Mouse (Mus musculus): ENCODE results near the gene Il22ra1. TPM values are rescaled to one million over a fixed set of nuclear protein-coding genes. Genes with fewer than 3 reads are reported as not detected.

Il22ra1 gene
- polyA plus RNA-seq, 1 experiment = not detected

DNA sequence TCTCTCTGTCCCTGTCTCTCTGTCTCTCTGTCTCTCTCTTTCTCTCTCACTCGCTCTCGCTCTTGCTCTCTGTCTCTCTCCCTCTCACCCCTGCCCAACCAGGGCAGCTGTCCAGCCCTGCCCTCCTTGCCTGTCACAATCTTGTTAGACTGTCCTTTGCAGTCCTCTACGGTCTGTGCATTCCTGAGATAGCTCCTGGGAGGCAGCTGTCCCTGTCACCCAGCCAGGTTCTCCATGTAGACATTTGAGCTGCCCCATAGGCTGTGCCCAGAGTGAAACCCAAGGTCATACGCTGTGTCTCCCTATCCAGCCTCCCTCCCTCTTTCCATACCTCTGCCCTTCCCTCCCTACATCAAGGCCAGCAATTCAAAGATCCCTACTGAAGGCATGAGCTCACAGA is 44.7 kb downstream of the Il22ra1 start:
- Histone ChIP-seq H3K4me1 (ENCODE audit: control insufficient read depth, insufficient read depth, insufficient read length, low read length) (peaks cover 6% of the 10 kb centered on the region; the same call in 1 of the 2 replicates), H3K27ac (replicated peaks; ENCODE audit: low read depth, low read length) (no peak overlapping the region), H3K4me3 (ENCODE audit: insufficient read depth, low read depth, low read length) (no peak overlapping the region)

DNA sequence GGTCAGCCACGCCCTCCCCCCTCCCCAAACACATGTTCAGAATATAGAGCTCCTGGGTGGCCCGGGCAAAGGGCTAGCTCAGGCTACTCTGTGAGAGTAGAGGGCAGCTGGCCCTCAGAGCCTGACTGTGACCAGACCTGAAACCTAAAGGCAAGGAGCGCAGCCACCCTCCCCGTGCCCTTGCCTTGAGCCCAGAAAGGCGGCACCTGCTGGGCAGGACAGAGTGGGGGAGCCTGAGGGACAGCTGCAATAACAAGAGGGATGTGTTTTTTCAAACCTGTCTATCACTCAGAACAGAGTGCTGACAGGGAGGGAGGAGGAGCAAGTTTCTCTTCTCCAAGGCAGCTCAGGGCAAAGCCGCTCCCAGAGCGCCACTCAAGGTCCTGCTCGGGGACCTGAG is 46.5 kb downstream of the Il22ra1 start:
- Histone ChIP-seq H3K4me3 (ENCODE audit: insufficient read depth, low read depth, low read length) (no peak overlapping the region), H3K27ac (replicated peaks; ENCODE audit: low read depth, low read length) (no peak overlapping the region), H3K4me1 (ENCODE audit: control insufficient read depth, insufficient read depth, insufficient read length, low read length) (peaks cover 3% of the 10 kb centered on the region; the same call in 1 of the 2 replicates)

DNA sequence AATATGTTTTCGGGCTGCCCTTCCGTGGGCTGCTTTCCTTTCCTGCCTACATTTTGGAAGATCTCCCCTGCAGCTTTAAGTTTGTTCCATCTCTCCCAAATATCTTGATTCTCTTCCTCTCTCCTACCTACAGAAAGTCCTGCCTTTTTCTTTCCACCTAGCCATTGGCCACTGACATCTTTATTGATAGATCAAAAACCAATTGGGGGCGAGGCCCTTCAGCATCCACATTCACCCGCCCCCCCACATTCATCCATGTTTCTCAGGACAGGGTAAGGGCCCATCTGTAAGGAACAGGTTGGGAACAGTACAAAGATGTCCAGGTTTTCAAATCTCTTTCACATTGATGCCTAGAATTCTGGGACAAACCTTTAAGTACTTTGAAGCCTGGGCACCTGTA is 48.9 kb downstream of the Il22ra1 start:
- H3K4me1 ChIP-seq (ENCODE audit: control insufficient read depth, insufficient read depth, insufficient read length, low read length) = no peaks in the 10 kb centered on the region
- H3K27ac ChIP-seq (replicated peaks; ENCODE audit: low read depth, low read length) = no peak overlapping the region
- H3K4me3 ChIP-seq (ENCODE audit: insufficient read depth, low read depth, low read length) = no peak overlapping the region

DNA sequence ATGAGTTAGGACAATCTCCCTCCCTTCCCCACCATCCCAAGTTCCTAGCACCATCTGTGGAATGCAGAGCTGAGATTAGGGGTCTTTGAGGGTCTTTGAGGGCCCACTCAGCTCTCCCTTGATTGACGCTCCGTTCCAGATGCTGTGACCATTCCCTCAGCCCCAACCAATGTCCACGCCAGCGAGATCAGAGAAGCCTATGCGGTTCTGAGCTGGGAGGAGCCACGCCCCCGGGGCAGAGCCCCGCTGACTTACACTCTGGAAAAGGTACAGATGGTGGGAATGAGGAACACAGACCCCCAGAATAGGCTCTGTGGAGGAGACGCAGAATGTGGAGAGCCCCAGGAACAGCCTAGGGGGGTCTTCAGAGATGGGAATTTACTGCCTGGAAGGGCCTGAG is 51.7 kb downstream of the Il22ra1 start:
- Histone ChIP-seq H3K4me1 (ENCODE audit: control insufficient read depth, insufficient read depth, insufficient read length, low read length) (no peaks in the 10 kb centered on the region), H3K4me3 (ENCODE audit: insufficient read depth, low read depth, low read length) (no peak overlapping the region), H3K27ac (replicated peaks; ENCODE audit: low read depth, low read length) (no peak overlapping the region)

DNA sequence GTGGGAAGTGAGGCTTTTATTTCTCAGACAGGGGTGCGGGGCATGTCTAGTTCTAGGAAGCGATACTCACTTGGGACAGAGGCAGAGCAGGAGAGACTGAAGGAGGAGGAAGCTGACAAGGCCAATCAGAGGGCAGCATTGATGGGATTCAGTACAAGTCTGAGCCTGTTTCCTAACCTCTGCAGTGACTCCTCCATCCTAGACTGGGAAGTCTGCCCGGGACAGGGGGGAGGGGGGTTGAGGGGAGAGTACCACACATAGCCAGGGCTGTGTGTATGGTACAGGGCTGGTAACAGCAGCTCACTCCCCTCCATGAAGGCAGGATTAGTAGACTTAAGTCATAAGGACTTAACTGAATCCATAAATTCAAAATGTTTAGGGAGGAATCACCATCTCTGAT is 52.3 kb downstream of the Il22ra1 start:
- no peak overlapping the region for H3K27ac ChIP-seq (replicated peaks; ENCODE audit: low read depth, low read length)

DNA sequence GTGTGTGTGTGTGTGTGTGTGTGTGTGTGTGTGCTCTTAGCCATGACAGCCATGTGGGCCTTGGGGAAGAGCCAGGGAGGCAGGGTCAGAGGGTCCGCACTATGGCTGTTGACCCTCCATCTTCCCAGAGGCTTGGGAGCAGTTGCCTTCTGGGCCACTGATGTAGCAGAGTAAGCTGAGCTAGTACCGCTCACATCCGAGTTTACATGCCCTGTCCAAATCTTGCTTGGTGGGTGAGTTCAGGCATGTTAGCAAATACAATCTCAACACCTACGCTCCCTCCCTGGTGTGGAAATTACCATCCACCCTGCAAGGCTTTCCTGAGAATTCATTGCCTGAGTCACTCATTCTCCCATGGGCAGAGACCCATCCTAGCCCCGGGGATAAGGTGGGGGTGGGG is 53.3 kb downstream of the Il22ra1 start:
- no peak overlapping the region for H3K4me3 ChIP-seq (ENCODE audit: insufficient read depth, low read depth, low read length)
- no peak overlapping the region for H3K27ac ChIP-seq (replicated peaks; ENCODE audit: low read depth, low read length)
- no peaks in the 10 kb centered on the region for H3K4me1 ChIP-seq (ENCODE audit: control insufficient read depth, insufficient read depth, insufficient read length, low read length)

More for the DNA sequence above, 52.3 kb downstream of the Il22ra1 start:
- no peaks in the 10 kb centered on the region for H3K4me1 ChIP-seq (ENCODE audit: control insufficient read depth, insufficient read depth, insufficient read length, low read length)
- H3K4me3 ChIP-seq (ENCODE audit: insufficient read depth, low read depth, low read length) = no peak overlapping the region

DNA sequence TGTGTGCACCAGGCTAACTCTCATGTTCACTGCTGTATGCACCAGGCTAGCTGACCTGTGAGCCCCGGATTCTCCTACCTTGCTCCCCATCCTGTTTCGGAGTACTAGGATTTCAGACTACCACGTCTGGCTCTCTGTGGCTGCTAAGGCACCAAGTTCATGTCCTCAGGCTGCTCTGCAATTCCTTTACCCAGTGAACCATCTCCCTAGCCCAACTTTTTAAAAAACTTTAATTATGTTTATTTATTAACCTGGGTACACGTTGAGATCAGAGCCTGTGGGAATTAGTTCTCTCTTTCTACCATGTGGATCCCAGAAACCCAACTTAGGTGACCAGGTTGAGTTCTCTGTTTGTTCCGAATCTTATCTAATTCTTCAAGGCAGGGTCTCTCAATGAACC is 58.6 kb downstream of the Il22ra1 start:
- Histone ChIP-seq H3K27ac (replicated peaks; ENCODE audit: low read depth, low read length) (no peak overlapping the region), H3K4me1 (ENCODE audit: control insufficient read depth, insufficient read depth, insufficient read length, low read length) (no peaks in the 10 kb centered on the region), H3K4me3 (ENCODE audit: insufficient read depth, low read depth, low read length) (no peak overlapping the region)

DNA sequence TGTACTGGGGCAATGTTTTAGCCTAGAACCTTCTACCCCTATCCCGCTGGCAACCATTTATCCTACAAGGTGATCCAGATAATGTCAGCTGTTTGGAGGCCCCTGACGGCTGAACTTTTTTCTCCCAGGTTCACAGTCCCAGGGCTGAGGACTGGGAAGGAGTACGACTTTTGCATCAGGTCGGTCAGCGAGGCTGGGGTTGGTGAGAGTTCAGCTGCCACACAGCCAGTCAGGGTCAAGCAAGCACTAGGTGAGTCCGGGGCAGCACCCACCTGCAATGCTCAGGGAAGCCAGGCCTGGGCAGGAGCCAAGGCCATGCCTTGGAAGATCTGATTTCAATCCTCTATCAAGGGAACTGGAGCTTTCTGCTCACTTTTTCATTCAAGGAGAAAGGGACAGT is 59.3 kb downstream of the Il22ra1 start:
- Histone ChIP-seq H3K27ac (replicated peaks; ENCODE audit: low read depth, low read length) (no peak overlapping the region), H3K4me3 (ENCODE audit: insufficient read depth, low read depth, low read length) (no peak overlapping the region), H3K4me1 (ENCODE audit: control insufficient read depth, insufficient read depth, insufficient read length, low read length) (no peaks in the 10 kb centered on the region)

DNA sequence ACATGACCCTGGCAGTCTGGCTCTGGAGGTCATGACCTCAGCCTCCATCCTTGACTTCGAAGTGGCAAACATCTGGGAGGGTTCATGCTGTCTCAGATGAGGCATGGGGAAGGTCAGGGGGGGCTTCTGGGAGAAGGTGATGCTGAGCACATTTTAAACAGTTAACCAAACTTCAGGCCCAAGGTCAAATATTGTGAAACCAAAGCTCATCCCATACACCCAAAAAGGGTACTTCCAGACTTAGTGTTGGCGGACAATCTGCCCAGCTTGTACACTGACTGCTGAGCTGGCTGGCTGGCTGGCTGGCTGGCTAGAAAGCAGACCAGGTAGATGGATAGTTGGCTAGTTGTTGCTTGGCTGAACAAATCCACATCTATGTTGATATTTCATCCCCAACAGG is 61.2 kb downstream of the Il22ra1 start:
- H3K4me1 ChIP-seq (ENCODE audit: control insufficient read depth, insufficient read depth, insufficient read length, low read length) = no peaks in the 10 kb centered on the region
- no peak overlapping the region for H3K27ac ChIP-seq (replicated peaks; ENCODE audit: low read depth, low read length)
- no peak overlapping the region for H3K4me3 ChIP-seq (ENCODE audit: insufficient read depth, low read depth, low read length)

DNA sequence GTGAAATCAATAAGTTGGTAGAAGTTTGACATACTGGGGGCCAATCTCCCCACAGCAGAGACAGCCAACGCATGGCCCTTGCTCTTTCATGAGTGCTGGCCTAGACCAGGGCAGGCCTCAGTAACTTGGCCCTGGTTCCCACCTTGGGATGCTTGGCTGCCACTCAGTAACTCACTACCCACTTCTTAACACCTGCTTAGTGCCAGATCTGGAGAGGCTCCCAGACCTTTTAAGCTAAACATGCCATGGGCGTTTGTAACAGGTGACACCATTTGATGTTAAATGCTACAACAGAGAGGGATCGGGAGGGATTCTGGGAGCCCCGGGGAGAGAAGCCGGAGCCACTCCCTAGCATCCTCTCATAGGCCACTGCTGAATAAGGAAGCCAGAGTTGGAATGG is 64.8 kb downstream of the Il22ra1 start:
- Histone ChIP-seq H3K4me3 (ENCODE audit: insufficient read depth, low read depth, low read length) (no peak overlapping the region), H3K4me1 (ENCODE audit: control insufficient read depth, insufficient read depth, insufficient read length, low read length) (no peaks in the 10 kb centered on the region), H3K27ac (replicated peaks; ENCODE audit: low read depth, low read length) (no peak overlapping the region)

DNA sequence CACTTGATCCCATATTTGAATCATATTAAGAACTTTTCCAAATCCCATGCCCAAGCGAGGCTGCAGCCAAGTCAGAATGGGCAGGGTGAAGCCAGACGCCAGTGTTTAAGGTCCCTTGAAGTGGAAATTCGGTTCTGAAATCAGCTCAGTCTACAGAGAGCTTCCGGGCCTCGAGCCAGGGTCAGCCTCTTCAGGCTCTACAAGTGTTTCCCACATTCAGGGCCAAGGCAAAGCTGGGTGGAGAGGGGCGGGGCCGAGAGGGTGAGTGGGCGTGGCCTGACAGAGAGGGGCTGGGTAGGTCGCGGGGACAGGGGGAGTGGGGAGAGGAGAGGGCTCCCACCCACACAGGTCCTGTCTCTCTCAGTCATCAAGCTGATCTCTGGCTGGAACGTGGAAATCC is 70.0 kb downstream of the Il22ra1 start:
- peak overlapping the region; percentile 46; the same call in 1 of the 2 replicates for H3K27ac ChIP-seq (replicated peaks; ENCODE audit: low read depth, low read length)
- no peaks in the 10 kb centered on the region for H3K4me1 ChIP-seq (ENCODE audit: control insufficient read depth, insufficient read depth, insufficient read length, low read length)
- H3K4me3 ChIP-seq (ENCODE audit: insufficient read depth, low read depth, low read length) = peak overlapping the region; percentile 46

DNA sequence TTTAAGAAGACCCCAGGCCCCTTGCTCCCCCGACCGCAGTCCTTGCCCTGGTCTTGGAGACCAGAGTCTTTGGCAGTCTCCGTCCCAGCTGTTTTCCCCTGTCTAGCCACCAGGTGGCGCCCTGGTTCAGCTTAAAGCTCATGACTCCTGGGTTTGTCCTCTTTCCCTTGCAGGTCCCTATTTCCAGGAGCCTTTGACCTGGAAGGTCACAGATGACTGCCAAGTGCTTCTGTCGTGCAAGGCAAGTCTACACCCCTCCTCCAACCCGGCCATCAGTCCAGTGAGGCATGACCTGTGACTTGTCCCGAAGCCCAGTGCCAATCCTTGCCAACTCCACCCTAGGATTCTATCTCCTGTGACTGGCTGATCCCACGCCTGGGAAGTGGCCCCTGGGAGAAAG is 73.6 kb downstream of the Il22ra1 start:
- peak overlapping the region; percentile 50; the same call in 1 of the 2 replicates for H3K27ac ChIP-seq (replicated peaks; ENCODE audit: low read depth, low read length)
- no peaks in the 10 kb centered on the region for H3K4me1 ChIP-seq (ENCODE audit: control insufficient read depth, insufficient read depth, insufficient read length, low read length)
- H3K4me3 ChIP-seq (ENCODE audit: insufficient read depth, low read depth, low read length) = no peak overlapping the region

Other genes starting within 250 kb of the Il22ra1 start
- 0.52 TPM in 1 of 2 replicates, not detected in the other for gene Stpg1, start 233.4 kb upstream of the Il22ra1 start, polyA plus RNA-seq (2012; ENCODE audit: insufficient read depth, insufficient read length, missing spikeins)
- 6.5 and 8.5 TPM in 2 replicates for gene Nipal3, start 233.1 kb upstream of the Il22ra1 start, polyA plus RNA-seq (2012; ENCODE audit: insufficient read depth, insufficient read length, missing spikeins)
- not detected in 2 replicates for gene Grhl3, start 154.5 kb upstream of the Il22ra1 start, polyA plus RNA-seq (2012; ENCODE audit: insufficient read depth, insufficient read length, missing spikeins)
- gene Ifnlr1, start 41.9 kb upstream of the Il22ra1 start, polyA plus RNA-seq (2012; ENCODE audit: insufficient read depth, insufficient read length, missing spikeins) = not detected in 2 replicates
- 7.0 and 8.0 TPM in 2 replicates for gene Myom3, start 31.5 kb downstream of the Il22ra1 start, polyA plus RNA-seq (2012; ENCODE audit: insufficient read depth, insufficient read length, missing spikeins)
- 58.3 and 62.6 TPM in 2 replicates for gene Srsf10, start 127.6 kb downstream of the Il22ra1 start, polyA plus RNA-seq (2012; ENCODE audit: insufficient read depth, insufficient read length, missing spikeins)
- gene Pnrc2, start 145.7 kb downstream of the Il22ra1 start, polyA plus RNA-seq (2012; ENCODE audit: insufficient read depth, insufficient read length, missing spikeins) = 86.4 and 125 TPM in 2 replicates
- gene Cnr2, start 167.2 kb downstream of the Il22ra1 start, polyA plus RNA-seq (2012; ENCODE audit: insufficient read depth, insufficient read length, missing spikeins) = 0.55 and 0.58 TPM in 2 replicates
- 106 and 110 TPM in 2 replicates for gene Fuca1, start 192.6 kb downstream of the Il22ra1 start, polyA plus RNA-seq (2012; ENCODE audit: insufficient read depth, insufficient read length, missing spikeins)
- 45.1 and 79.9 TPM in 2 replicates for gene Hmgcl, start 218.3 kb downstream of the Il22ra1 start, polyA plus RNA-seq (2012; ENCODE audit: insufficient read depth, insufficient read length, missing spikeins)
- gene Gale, start 235.6 kb downstream of the Il22ra1 start, polyA plus RNA-seq (2012; ENCODE audit: insufficient read depth, insufficient read length, missing spikeins) = 40.3 and 53.3 TPM in 2 replicates
- 29.3 and 29.8 TPM in 2 replicates for gene Lypla2, start 244.5 kb downstream of the Il22ra1 start, polyA plus RNA-seq (2012; ENCODE audit: insufficient read depth, insufficient read length, missing spikeins)

Data from brown adipose tissue, adult 24 weeks (tissue).